Mouse (Mus musculus): ENCODE results near the gene Gm49027. TPM values are rescaled to one million over a fixed set of nuclear protein-coding genes. Genes with fewer than 3 reads are reported as not detected.

The Gm49027 gene
- 0.95 TPM for polyA plus RNA-seq (2017; shearing (Covaris generic))

DNA sequence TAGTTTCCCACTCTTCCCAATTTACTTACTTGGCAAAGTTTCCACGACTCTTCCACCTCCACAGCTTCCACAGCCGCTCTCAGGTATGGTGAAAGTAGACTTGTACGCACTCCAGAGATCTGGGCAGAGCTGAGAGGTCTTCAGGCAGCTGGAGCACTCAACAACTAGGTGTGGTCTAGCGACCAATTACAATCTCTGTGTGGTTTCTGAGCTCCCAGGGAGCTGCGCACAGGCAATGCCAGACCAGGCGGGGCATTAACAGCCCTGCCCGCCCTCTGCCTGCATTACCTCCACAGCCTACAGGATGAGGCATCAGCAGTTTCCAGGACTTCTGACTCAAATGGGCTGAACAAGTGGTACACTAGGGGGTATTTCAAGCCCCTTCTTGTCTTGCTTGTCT, at the start of gene Gm49027:
Gm49027 (minus strand) TSS at position 208 of the 400 bp plus-strand sequence.

DNA sequence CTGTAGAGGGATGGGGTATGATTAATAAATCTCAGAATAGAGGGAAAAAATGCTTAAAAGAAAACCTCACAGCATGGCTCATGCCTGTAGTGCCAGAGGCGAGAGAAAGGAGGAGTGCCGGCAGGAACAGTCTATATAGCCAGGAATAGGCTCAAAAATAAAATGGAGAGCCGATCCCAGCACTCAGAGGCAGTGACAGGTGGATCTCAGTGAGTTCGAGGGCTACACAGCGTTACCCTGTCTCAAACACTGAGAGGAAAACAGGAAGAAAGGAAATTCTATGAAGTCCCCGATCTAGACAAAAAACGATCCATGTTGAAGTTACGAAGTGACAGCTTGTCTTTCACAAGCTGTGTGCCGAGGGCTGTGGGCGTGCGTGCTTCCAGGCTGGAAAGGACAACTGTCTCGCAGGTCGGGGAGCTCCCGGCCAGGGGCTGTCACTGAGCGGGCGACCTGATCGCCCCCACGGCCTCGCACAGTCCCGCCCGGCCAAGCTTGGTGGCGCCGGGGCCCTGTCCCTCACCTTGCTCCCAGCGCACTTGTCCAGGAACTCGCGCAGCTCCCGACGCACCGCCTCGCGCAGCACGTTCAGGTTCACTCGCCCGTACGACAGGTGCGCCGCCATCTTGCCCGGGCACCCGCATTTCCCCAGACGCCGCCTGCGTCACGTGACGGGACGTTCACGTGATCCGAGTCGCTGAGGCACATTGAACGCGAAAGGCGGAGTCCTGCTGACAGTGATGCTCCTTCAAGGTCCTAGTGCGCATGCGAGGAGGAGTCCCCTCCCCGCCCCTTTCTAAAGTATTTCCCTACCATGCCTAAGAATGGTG, 47.3 kb upstream of the Gm49027 start, which contains the start of gene Vps33a:
Vps33a (minus strand) TSS at position 682 of the 830 bp plus-strand sequence.

GRCm38 (mm10) chr5:123523692-123524392, 1.4 kb downstream of the Gm49027 start, which contains the start of gene Diablo:
TSS of gene Diablo (minus strand) at chr5:123524176.

GRCm38 (mm10) chr5:123510160-123510559, 15.1 kb downstream of the Gm49027 start, which contains the start of gene B3gnt4:
TSS of gene B3gnt4 (plus strand) at chr5:123510460.

GRCm38 (mm10) chr5:123489112-123489785, 36.0 kb downstream of the Gm49027 start, which contains the start of the genes Lrrc43 and Il31:
TSS of gene Lrrc43 (plus strand) at chr5:123489305.
TSS of gene Il31 (minus strand) at chr5:123489489.

Other genes with a start within 250 kb of the Gm49027 start
- 7.8 TPM for gene Bcl7a, start 181.7 kb downstream of the Gm49027 start, polyA plus RNA-seq (2017; shearing (Covaris generic))
- 56.6 TPM for gene Mlxip, start 130.7 kb downstream of the Gm49027 start, polyA plus RNA-seq (2017; shearing (Covaris generic))
- not detected for gene Lrrc43, start 36.2 kb downstream of the Gm49027 start, polyA plus RNA-seq (2017; shearing (Covaris generic))
- gene Il31, start 36.0 kb downstream of the Gm49027 start, polyA plus RNA-seq (2017; shearing (Covaris generic)), result not detected
- 0.14 TPM for gene B3gnt4, start 15.0 kb downstream of the Gm49027 start, polyA plus RNA-seq (2017; shearing (Covaris generic))
- 117 TPM for gene Diablo, start 1.3 kb downstream of the Gm49027 start, polyA plus RNA-seq (2017; shearing (Covaris generic))
- gene Vps33a, start 47.5 kb upstream of the Gm49027 start, polyA plus RNA-seq (2017; shearing (Covaris generic)), result 49.8 TPM
- gene Clip1, start 159.1 kb upstream of the Gm49027 start, polyA plus RNA-seq (2017; shearing (Covaris generic)), result 76.0 TPM
- gene Zcchc8, start 195.6 kb upstream of the Gm49027 start, polyA plus RNA-seq (2017; shearing (Covaris generic)), result 98.1 TPM
- 176 TPM for gene Rsrc2, start 223.9 kb upstream of the Gm49027 start, polyA plus RNA-seq (2017; shearing (Covaris generic))
- 1.8 TPM for gene Kntc1, start 224.2 kb upstream of the Gm49027 start, polyA plus RNA-seq (2017; shearing (Covaris generic))

Data from CD4-positive, CD25-positive, alpha-beta regulatory T cell (primary cell).